Mouse (Mus musculus) ES-Bruce4 (cell line): ENCODE measurements around the gene Usp11.

Experiments
- CTCF ChIP-seq: IDR thresholded peaks from one replicate; pipeline ENCODE4 v1.8.1; 2011; ENCODE audit warnings: low read depth, low read length
- POLR2A ChIP-seq: IDR thresholded peaks from one replicate; pipeline ENCODE4 v1.8.1; 2011; ENCODE audit warnings: low read length; ENCODE audit not compliant: insufficient read depth

DNA sequence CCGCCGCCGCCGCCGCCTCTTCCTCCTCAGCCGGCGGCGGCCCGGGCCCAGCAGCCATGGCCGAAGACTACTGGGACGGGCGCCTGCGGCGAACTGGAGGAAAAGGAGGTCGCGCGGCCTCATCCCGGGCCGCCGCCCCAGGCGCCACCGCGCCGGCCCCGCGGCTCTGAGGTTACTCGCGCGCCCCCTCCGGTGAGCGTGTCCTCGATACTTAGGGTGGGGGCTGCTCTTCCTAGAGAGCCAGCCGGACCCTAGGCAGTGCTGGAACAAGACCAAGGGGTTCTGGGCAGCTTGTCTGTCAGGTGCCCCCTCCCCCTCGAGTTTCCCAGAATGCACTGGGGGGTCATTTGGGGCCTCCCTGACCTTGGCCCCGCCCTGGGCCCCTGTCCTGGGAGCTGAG, 15.1 kb upstream of the Usp11 start:
- no peak for TF ChIP-seq POLR2A
- TF ChIP-seq CTCF: no peak
